ENCODE assay signal across 7 mouse cellular contexts in genomic region chr3:101376538-101377247, GRCm38 (mm10). TPM values are rescaled to one million over a fixed set of nuclear protein-coding genes. Genes with fewer than 3 reads are reported as not detected.
DNase-seq lines count a peak whose midpoint lies in the region; ATAC-seq and TF ChIP-seq lines count a peak whose summit lies in the region.

Igsf3 (plus strand) TSS chr3:101377083.

- no peaks in the 10 kb centered on the region for H3K36me3 ChIP-seq in intestine, embryonic 15.5 days
- no peaks in the 10 kb centered on the region for H3K36me3 ChIP-seq in midbrain, embryonic 10.5 days
- no peaks in the 10 kb centered on the region for H3K36me3 ChIP-seq in small intestine, adult 2 months (ENCODE audit: control insufficient read depth, insufficient read depth, low read length)

- peak within 1 kb of the TSS; percentile 77 for H3K4me3 ChIP-seq in cortical plate, adult 2 months (ENCODE audit: insufficient read depth, low read length)
- peak within 1 kb of the TSS; percentile 75 for H3K4me3 ChIP-seq in intestine, embryonic 15.5 days (replicated peaks)
- H3K4me3 ChIP-seq in midbrain, embryonic 10.5 days: peak within 1 kb of the TSS; percentile 92
- peak within 1 kb of the TSS; percentile 79 for H3K4me3 ChIP-seq in small intestine, adult 2 months (ENCODE audit: low read depth, low read length)

- peak within 1 kb of the TSS; percentile 68 for H3K9ac ChIP-seq in intestine, embryonic 15.5 days

- peaks cover 9% of the 10 kb centered on the region for H3K4me1 ChIP-seq in cortical plate, adult 2 months (ENCODE audit: control insufficient read depth, insufficient read depth, low read length)
- H3K4me1 ChIP-seq in intestine, embryonic 15.5 days (replicated peaks): peaks cover 45% of the 10 kb centered on the region
- H3K4me1 ChIP-seq in midbrain, embryonic 10.5 days: peaks cover 64% of the 10 kb centered on the region
- peaks cover 20% of the 10 kb centered on the region; the same call in 1 of the 2 replicates for H3K4me1 ChIP-seq in small intestine, adult 2 months (ENCODE audit: control insufficient read depth, insufficient read depth, insufficient read length, low read length)

- ATAC-seq in intestine, embryonic 15.5 days: peak; percentile 93

- intact Hi-C loops in gastrocnemius, postnatal 36 days (cut with DNase I): no loop called here
- intact Hi-C loops in left cerebral cortex, postnatal 36 days (cut with DNase I): loop anchor here (5.0 kb wide), 2 partner anchors 71 to 74 kb away; no protein-coding TSS in a partner anchor

- H3K4me2 ChIP-seq in intestine, embryonic 15.5 days (replicated peaks): peak within 1 kb of the TSS; percentile 97

- TF ChIP-seq POLR2A in cortical plate, adult 2 months (IDR thresholded peaks at IDR 0.05; ENCODE audit: extremely low read depth, insufficient read depth, low read length): 0 out of 2 replicates have a peak, but pooled peaks have one; percentile 12
- peak; percentile 62; the same call in 1 of the 2 replicates for TF ChIP-seq POLR2A in small intestine, adult 2 months (IDR thresholded peaks at IDR 0.05; ENCODE audit: low read depth, low read length)

- H3K27me3 ChIP-seq in intestine, embryonic 15.5 days (replicated peaks): no peaks in the 10 kb centered on the region
- H3K27me3 ChIP-seq in midbrain, embryonic 10.5 days (ENCODE audit: low read depth, poor library complexity, severe bottlenecking): peaks cover 40% of the 10 kb centered on the region
- no peaks in the 10 kb centered on the region for H3K27me3 ChIP-seq in small intestine, adult 2 months (ENCODE audit: control insufficient read depth, insufficient read depth, low read length)

- DNase-seq in adrenal gland, adult 18-20 months (ENCODE audit: low spot score in 2 of 2): peak; percentile 83
- peak; percentile 72 to 73 for DNase-seq in gastrocnemius, postnatal 36 days
- DNase-seq in left cerebral cortex, postnatal 36 days (ENCODE audit: low spot score in 2 of 2): peak; percentile 50 to 72
- DNase-seq in midbrain, embryonic 10.5 days (ENCODE audit: low spot score): peak; percentile 87

- no peaks in the 10 kb centered on the region for H3K9me3 ChIP-seq in intestine, embryonic 15.5 days
- H3K9me3 ChIP-seq in midbrain, embryonic 10.5 days (replicated peaks): no peaks in the 10 kb centered on the region

- TF ChIP-seq CTCF in cortical plate, adult 2 months (IDR thresholded peaks at IDR 0.05; ENCODE audit: extremely low read depth, insufficient read depth, low read length): no peak
- TF ChIP-seq CTCF in small intestine, adult 2 months (IDR thresholded peaks at IDR 0.05; ENCODE audit: extremely low read depth, insufficient read length, insufficient replicate concordance, low read depth, low read length): no peak

- 4% methylated on average over 43 of the region's 56 CpGs for WGBS in intestine, embryonic 15.5 days
- 4% methylated on average over 52 of the region's 56 CpGs for WGBS in midbrain, embryonic 10.5 days
- 7% methylated on average over 41 of the region's 56 CpGs for WGBS in small intestine, adult 2 months

- no peak within 1 kb of the TSS for H3K27ac ChIP-seq in cortical plate, adult 2 months (ENCODE audit: insufficient read depth, low read length)
- peak within 1 kb of the TSS; percentile 52; the same call in 1 of the 2 replicates for H3K27ac ChIP-seq in intestine, embryonic 15.5 days
- H3K27ac ChIP-seq in midbrain, embryonic 10.5 days (replicated peaks): peak within 1 kb of the TSS; percentile 91
- peak within 1 kb of the TSS; percentile 11; the same call in 1 of the 2 replicates for H3K27ac ChIP-seq in small intestine, adult 2 months (ENCODE audit: insufficient read depth, low read depth, low read length)

RNA-seq across cellular contexts. Expression of gene Igsf3, which starts in this region (rescaled TPM):
- 1 to 10 TPM; 3.1 to 3.8 TPM for total RNA-seq in adrenal gland, adult 18-20 months (2021)
- polyA plus RNA-seq in cortical plate, adult 2 months (2012; rRNA removed): 4.2 and 4.6 TPM in 2 replicates
- 1 to 10 TPM; 3.9 to 4.1 TPM for total RNA-seq in gastrocnemius, postnatal 36 days (2021)
- polyA plus RNA-seq in intestine, embryonic 15.5 days (2015; fragmentation: Nextera tagmentation; extraction: Ambion mirVana): 21.3 and 22.4 TPM in 2 replicates
- 10 to 100 TPM; 19.4 to 23.3 TPM for total RNA-seq in left cerebral cortex, postnatal 36 days (2021)
- 22.7 and 29.7 TPM in 2 replicates for polyA plus RNA-seq in midbrain, embryonic 10.5 days (2016; fragmentation: Nextera tagmentation; extraction: Ambion mirVana)
- polyA plus RNA-seq in small intestine, adult 2 months (2012; rRNA removed): 7.2 and 17.0 TPM in 2 replicates

Comparison
In these comparisons a context has a peak if more than half of its experiments do, and no peak if none do; other contexts are left out.
1. RNA of gene Igsf3 (total RNA-seq): 19.4 to 23.3 TPM in left cerebral cortex, postnatal 36 days; 3.9 to 4.1 TPM in gastrocnemius, postnatal 36 days and 3.1 to 3.8 TPM in adrenal gland, adult 18-20 months; every median in the first group is over 4 times any median in the second.
2. Peak in every context shown above with its lines, with median percentiles within 50 percentile points of each other: DNase-seq and H3K4me3 ChIP-seq.